Mouse (Mus musculus) mature B cell (primary cell): Measurements from ENCODE around the gene Vmn1r166.
"Not testable (repeated sequence)": the region's sequence is repeated elsewhere in the genome, so short reads cannot be mapped to it uniquely, and the experiment has no call there.

Experiments
- in situ Hi-C: fragments of 300-500 bp; cut with MboI; formaldehyde crosslinking; loops from 2 replicates; pipeline ENCODE4 v1.14.3; 2019

Gene Vmn1r166

GRCm38 (mm10) chr7:23251582-23251981, at the start of gene Vmn1r166:
Vmn1r166 (minus strand) TSS chr7:23251682.
- in situ Hi-C loops: not testable (repeated sequence)

DNA sequence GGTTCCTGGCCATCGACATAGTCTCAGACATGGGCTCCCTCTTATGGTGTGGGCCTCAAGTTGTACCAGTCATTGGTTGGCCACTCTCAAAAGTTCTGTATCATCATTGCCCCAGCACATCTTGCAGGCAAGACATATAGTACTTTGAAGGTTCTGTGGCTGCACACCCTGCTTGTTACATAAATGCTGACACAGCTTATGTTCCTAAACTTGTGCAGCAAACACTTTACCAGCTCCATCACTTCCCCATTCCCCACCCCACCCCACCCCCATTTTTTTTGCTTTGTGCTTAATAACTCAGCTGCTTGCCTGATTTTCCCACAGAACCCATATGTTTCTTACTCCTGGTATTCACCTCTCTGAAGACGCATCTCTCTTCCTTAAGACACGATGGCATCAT, 49.4 kb upstream of the Vmn1r166 start, which contains the start of gene Nlrp4e:
TSS of gene Nlrp4e (plus strand) at position 301 of the 400 bp plus-strand sequence.
- in situ Hi-C loops: not testable (repeated sequence)

GRCm38 (mm10) chr7:23278800-23279199, 27.3 kb upstream of the Vmn1r166 start, which contains the start of gene Gm6902:
Gm6902 (minus strand) TSS chr7:23278900.
- in situ Hi-C loops: not testable (repeated sequence)

DNA sequence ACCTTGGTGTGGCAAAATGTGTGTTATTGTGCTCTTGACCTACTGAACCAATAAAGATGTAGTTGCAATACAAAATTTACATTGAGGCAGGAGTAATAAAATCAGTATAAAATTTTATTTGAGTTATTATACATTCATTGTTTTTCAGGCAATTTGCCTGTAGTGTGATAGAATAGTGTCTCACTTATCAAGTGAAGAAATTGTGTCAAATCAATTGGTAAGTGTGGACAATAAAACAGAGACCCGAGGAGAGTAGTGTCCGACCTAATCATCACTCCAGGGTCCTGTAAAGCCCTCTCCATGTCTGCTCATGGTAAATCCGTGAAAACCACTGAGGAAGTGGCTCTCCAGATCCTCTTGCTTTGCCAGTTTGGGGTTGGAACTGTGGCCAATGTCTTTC, 34.5 kb downstream of the Vmn1r166 start, which contains the start of gene Vmn1r165:
TSS of gene Vmn1r165 (plus strand) at position 301 of the 400 bp plus-strand sequence.
- in situ Hi-C loops: not testable (repeated sequence)
